Mouse (Mus musculus) kidney, embryonic 14.5 days (tissue): Measurements from ENCODE around the gene Fam114a1. TPM values are rescaled to one million over a fixed set of nuclear protein-coding genes. Genes with fewer than 3 reads are reported as not detected.

Experiments used
- ATAC-seq: fragments of 200-750 bp; cut with Nextera tagmentation; 2 replicates; pipeline ENCODE4 v1.8.0; 2017; ENCODE audit warnings: moderate number of reproducible peaks, mild to moderate bottlenecking, moderate TSS enrichment, moderate library complexity; ENCODE audit not compliant: low FRiP score, low TSS enrichment
- H3K27ac ChIP-seq: fragments of 300-500 bp; sonication (generic); 2 replicates; pipeline ENCODE4 v1.5.1; 2014; ENCODE audit warnings: low read depth, mild to moderate bottlenecking, low read length, moderate library complexity, mixed read lengths
- H3K27me3 ChIP-seq: fragments of 300-500 bp; sonication (generic); 2 replicates; pipeline ENCODE4 v1.6.1; 2014; ENCODE audit warnings: mild to moderate bottlenecking, low read length; ENCODE audit not compliant: control insufficient read depth, insufficient read depth
- H3K36me3 ChIP-seq: fragments of 300-500 bp; sonication (generic); 2 replicates; pipeline ENCODE4 v1.6.1; 2014; ENCODE audit warnings: low read length, mixed read lengths; ENCODE audit not compliant: control insufficient read depth, insufficient read depth
- H3K4me1 ChIP-seq: fragments of 300-500 bp; sonication (generic); 2 replicates; pipeline ENCODE4 v1.6.1; 2014; ENCODE audit warnings: low read length, mixed read lengths; ENCODE audit not compliant: control insufficient read depth, insufficient read depth
- H3K4me2 ChIP-seq: fragments of 300-500 bp; sonication (generic); replicated peaks from 2 replicates; pipeline ENCODE4 v1.6.1; 2014; ENCODE audit warnings: low read depth, mild to moderate bottlenecking, low read length
- H3K4me3 ChIP-seq: fragments of 300-500 bp; sonication (generic); 2 replicates; pipeline ENCODE4 v1.5.1; 2014; ENCODE audit warnings: mild to moderate bottlenecking, low read length
- H3K9ac ChIP-seq: fragments of 300-500 bp; sonication (generic); 2 replicates; pipeline ENCODE4 v1.6.1; 2014; ENCODE audit warnings: low read depth, mild to moderate bottlenecking, low read length, moderate library complexity
- H3K9me3 ChIP-seq: fragments of 300-500 bp; sonication (generic); 2 replicates; pipeline ENCODE4 v1.6.1; 2016; ENCODE audit warnings: low read length; ENCODE audit not compliant: control insufficient read depth
- WGBS: fragments of 180-500 bp; shearing (Covaris S2); extraction: QIAGEN DNeasy Blood & Tissue Kit; methylation state at CpG from one replicate; pipeline ENCODE4 v1.1.7; 2014; 5-methylcytosine and 5-hydroxymethylcytosine counted together
- polyA plus RNA-seq: library from polyadenylated mRNA; unstranded; fragments of >200 nt; fragmentation: Nextera tagmentation; extraction: Ambion mirVana; gene quantifications from 2 replicates; pipeline ENCODE4 v1.2.1, GENCODE M21; 2014

Gene Fam114a1
- polyA plus RNA-seq, 1 experiment from 2014 or later = 30.2 TPM

DNA sequence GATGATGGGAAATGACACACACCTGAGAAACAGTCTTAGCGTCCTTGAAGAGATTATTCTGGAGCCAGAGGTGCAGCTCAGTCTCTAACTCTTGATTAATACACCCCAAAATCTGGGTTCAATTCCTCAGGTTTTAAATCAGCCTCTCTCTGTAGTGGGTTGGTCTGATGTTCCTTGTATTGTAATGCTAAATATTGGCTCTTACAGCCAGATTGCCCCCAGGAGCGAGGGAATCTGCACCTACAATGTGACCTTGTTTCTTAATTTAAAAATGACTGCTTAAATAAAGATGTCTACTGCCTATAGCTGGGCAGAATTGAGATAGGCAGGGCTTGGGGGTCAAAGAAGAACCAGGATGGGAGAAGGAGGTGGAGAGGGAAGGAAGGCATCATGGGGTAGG is 89.9 kb downstream of the Fam114a1 start:
- 69% methylated on average over 2 of the region's 2 CpGs for WGBS
- H3K9ac ChIP-seq = no peak overlapping the region
- H3K4me2 ChIP-seq = no peak overlapping the region
- H3K27ac ChIP-seq = no peak overlapping the region
- no peaks in the 10 kb centered on the region for H3K27me3 ChIP-seq
- no peaks in the 10 kb centered on the region for H3K4me1 ChIP-seq
- H3K9me3 ChIP-seq = no peaks in the 10 kb centered on the region
- ATAC-seq = no peak
- no peak overlapping the region for H3K4me3 ChIP-seq
- no peaks in the 10 kb centered on the region for H3K36me3 ChIP-seq

GRCm38 (mm10) chr5:65062236-65062635 is 92.4 kb downstream of the Fam114a1 start:
- 93% methylated on average over 4 of the region's 4 CpGs for WGBS
- H3K4me1 ChIP-seq = no peaks in the 10 kb centered on the region

GRCm38 (mm10) chr5:65063266-65063665 is 93.4 kb downstream of the Fam114a1 start:
- no peak for ATAC-seq
- Histone ChIP-seq H3K9ac (no peak overlapping the region), H3K36me3 (no peaks in the 10 kb centered on the region), H3K4me2 (no peak overlapping the region), H3K27me3 (no peaks in the 10 kb centered on the region), H3K4me3 (no peak overlapping the region), H3K4me1 (no peaks in the 10 kb centered on the region), H3K27ac (no peak overlapping the region), H3K9me3 (no peaks in the 10 kb centered on the region)
- 94% methylated on average over 2 of the region's 2 CpGs for WGBS

More at GRCm38 (mm10) chr5:65062236-65062635, 92.4 kb downstream of the Fam114a1 start:
- Histone ChIP-seq H3K4me2 (no peak overlapping the region), H3K9me3 (no peaks in the 10 kb centered on the region), H3K27me3 (no peaks in the 10 kb centered on the region), H3K27ac (no peak overlapping the region), H3K4me3 (no peak overlapping the region), H3K36me3 (no peaks in the 10 kb centered on the region), H3K9ac (no peak overlapping the region)
- no peak for ATAC-seq

DNA sequence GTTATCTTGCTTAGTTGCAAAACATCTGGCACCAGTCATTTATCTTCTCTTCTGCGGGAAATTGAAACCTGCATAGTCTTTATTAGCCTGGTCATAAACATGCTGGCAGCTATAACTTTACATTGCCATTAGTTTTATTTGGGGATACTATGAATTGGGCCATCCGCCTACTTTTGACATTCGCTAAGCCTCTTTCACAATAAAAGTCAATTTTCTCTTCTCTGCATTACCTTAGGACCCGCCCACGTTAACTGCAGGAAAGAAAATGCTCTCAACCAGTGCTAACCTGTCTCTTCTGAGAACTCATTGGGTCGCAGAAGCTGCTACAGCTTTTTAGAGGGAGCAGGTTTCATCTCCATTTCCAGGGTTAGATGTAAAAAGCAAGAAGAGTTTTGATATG is 98.3 kb downstream of the Fam114a1 start:
- no peak overlapping the region for H3K9ac ChIP-seq
- no peaks in the 10 kb centered on the region for H3K9me3 ChIP-seq
- H3K36me3 ChIP-seq = no peaks in the 10 kb centered on the region
- WGBS = 51% methylated on average over 6 of the region's 6 CpGs
- H3K27me3 ChIP-seq = no peaks in the 10 kb centered on the region
- no peak overlapping the region for H3K4me3 ChIP-seq
- no peak overlapping the region for H3K4me2 ChIP-seq
- H3K4me1 ChIP-seq = no peaks in the 10 kb centered on the region
- H3K27ac ChIP-seq = no peak overlapping the region
- no peak for ATAC-seq

DNA sequence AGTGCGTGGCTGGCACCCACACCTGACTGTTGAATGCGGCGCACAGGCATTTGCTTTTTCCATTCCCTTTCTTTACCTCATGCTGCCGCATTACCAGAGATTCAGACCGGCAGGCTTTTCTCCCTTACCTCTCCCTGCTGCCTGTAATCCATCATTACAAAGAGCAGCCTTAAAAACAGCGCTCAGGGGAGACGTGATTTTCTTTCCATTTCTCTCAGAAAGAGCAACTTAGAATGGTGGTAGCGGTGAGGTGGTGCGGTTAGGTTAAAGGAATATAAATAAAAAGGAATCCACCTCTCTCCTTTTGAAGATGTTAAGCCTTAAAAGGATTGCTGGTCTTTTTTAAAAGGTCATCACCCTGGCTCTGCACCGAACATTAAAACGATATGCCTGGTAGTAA is 100.0 kb downstream of the Fam114a1 start:
- no peak overlapping the region for H3K27ac ChIP-seq
- 60% methylated on average over 11 of the region's 11 CpGs for WGBS
- H3K27me3 ChIP-seq = no peaks in the 10 kb centered on the region
- H3K4me2 ChIP-seq = no peak overlapping the region
- no peak for ATAC-seq
- no peaks in the 10 kb centered on the region for H3K9me3 ChIP-seq
- no peak overlapping the region for H3K4me3 ChIP-seq
- no peaks in the 10 kb centered on the region for H3K4me1 ChIP-seq
- no peaks in the 10 kb centered on the region for H3K36me3 ChIP-seq
- H3K9ac ChIP-seq = no peak overlapping the region

DNA sequence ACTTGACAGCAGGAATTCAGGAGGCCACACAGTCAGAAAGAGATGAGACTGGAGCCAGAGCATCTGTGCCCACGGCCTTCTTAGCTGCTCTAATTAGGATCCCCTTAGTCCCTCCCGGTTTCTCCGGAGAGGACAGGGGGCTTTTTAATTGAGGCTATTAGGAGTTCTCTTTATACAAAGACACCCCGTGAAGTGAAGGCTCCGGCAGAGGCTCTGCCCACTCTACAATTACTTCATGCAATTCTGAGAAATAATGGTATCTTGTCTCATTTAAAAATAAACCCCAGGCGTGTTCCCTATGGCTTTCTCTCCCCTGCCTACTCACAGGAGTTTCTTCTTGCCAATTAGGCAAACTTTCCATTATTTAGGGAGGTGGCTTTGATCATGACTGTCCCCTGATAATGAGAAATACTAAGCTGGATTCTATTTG is 101.8 kb downstream of the Fam114a1 start:
- no peaks in the 10 kb centered on the region for H3K9me3 ChIP-seq
- 35% methylated on average over 6 of the region's 6 CpGs for WGBS
- no peak for ATAC-seq
- no peak overlapping the region for H3K9ac ChIP-seq
- H3K4me1 ChIP-seq = no peaks in the 10 kb centered on the region
- no peak overlapping the region for H3K4me2 ChIP-seq
- H3K4me3 ChIP-seq = no peak overlapping the region
- no peaks in the 10 kb centered on the region for H3K36me3 ChIP-seq
- no peaks in the 10 kb centered on the region for H3K27me3 ChIP-seq
- H3K27ac ChIP-seq = no peak overlapping the region

GRCm38 (mm10) chr5:65073247-65073646 is 103.4 kb downstream of the Fam114a1 start:
- no peak overlapping the region for H3K27ac ChIP-seq
- no peaks in the 10 kb centered on the region for H3K4me1 ChIP-seq
- no peak overlapping the region for H3K4me3 ChIP-seq
- H3K27me3 ChIP-seq = no peaks in the 10 kb centered on the region
- H3K4me2 ChIP-seq = no peak overlapping the region
- whole genome bisulfite sequencing = 69% methylated on average over 4 of the region's 4 CpGs
- H3K9me3 ChIP-seq = no peaks in the 10 kb centered on the region
- no peaks in the 10 kb centered on the region for H3K36me3 ChIP-seq
- no peak overlapping the region for H3K9ac ChIP-seq
- no peak for ATAC-seq

GRCm38 (mm10) chr5:65074693-65075092 is 104.8 kb downstream of the Fam114a1 start:
- Histone ChIP-seq H3K4me3 (no peak overlapping the region), H3K9me3 (no peaks in the 10 kb centered on the region), H3K36me3 (no peaks in the 10 kb centered on the region), H3K27ac (no peak overlapping the region), H3K9ac (no peak overlapping the region), H3K4me2 (no peak overlapping the region), H3K4me1 (no peaks in the 10 kb centered on the region), H3K27me3 (no peaks in the 10 kb centered on the region)
- WGBS = 72% methylated on average over 7 of the region's 7 CpGs
- no peak for ATAC-seq

GRCm38 (mm10) chr5:65076087-65076486 is 106.2 kb downstream of the Fam114a1 start:
- Histone ChIP-seq H3K27me3 (no peaks in the 10 kb centered on the region), H3K4me1 (no peaks in the 10 kb centered on the region), H3K4me3 (no peak overlapping the region), H3K4me2 (no peak overlapping the region), H3K36me3 (no peaks in the 10 kb centered on the region), H3K9me3 (no peaks in the 10 kb centered on the region), H3K27ac (no peak overlapping the region), H3K9ac (no peak overlapping the region)
- 76% methylated on average over 2 of the region's 2 CpGs for WGBS
- ATAC-seq = no peak

GRCm38 (mm10) chr5:65076748-65077147 is 106.9 kb downstream of the Fam114a1 start:
- WGBS = 17% methylated on average over 3 of the region's 3 CpGs
- Histone ChIP-seq H3K36me3 (no peaks in the 10 kb centered on the region), H3K9me3 (no peaks in the 10 kb centered on the region), H3K4me2 (no peak overlapping the region), H3K4me3 (no peak overlapping the region), H3K4me1 (no peaks in the 10 kb centered on the region), H3K9ac (no peak overlapping the region), H3K27ac (no peak overlapping the region), H3K27me3 (no peaks in the 10 kb centered on the region)
- no peak for ATAC-seq
